Mouse (Mus musculus): ENCODE measurements around the gene Gapdh.

- TF ChIP-seq CTCF (IDR thresholded peaks at IDR 0.05; ENCODE audit: low read depth) (no peak), EP300 (optimal IDR thresholded peaks at IDR 0.05) (no peak)
Observed at GRCm38 (mm10) chr6:125112553-125112952, 53.7 kb downstream of the Gapdh start.

All from stomach, postnatal 0 days (tissue).